Mouse (Mus musculus) liver, adult 2 months (tissue): ENCODE data around the gene Gm17490.

Source experiments
- CTCF ChIP-seq: fragments of 200-500 bp; IDR thresholded peaks from 2 replicates; pipeline ENCODE4 v1.5.1; 2011; ENCODE audit warnings: low read depth, low read length, control low read depth
- POLR2A ChIP-seq: fragments of 200-500 bp; IDR thresholded peaks from 2 replicates; pipeline ENCODE4 v1.6.1; 2011; ENCODE audit warnings: low read length, control low read depth; ENCODE audit not compliant: insufficient read depth; ENCODE audit errors: extremely low read depth

- TF ChIP-seq POLR2A (no peak), CTCF (no peak)
These were observed 19.2 kb upstream of the Gm17490 start for GRCm38 (mm10) chr2:11645297-11645696.
